9 mouse cellular contexts compared by ENCODE assay signal in genomic region chr11:80961326-80961725, GRCm38 (mm10).
DNase-seq lines count a peak whose midpoint lies in the region; ATAC-seq and TF ChIP-seq lines count a peak whose summit lies in the region.
"Had no signal": no experiment of that assay in that cellular context is flagged by ENCODE, and none has a peak within 500 bp of the region (broad histone marks: within the 10 kb centered on the region; RNA-seq: fewer than 3 reads in every experiment).

No protein-coding gene starts in this region.

- 0 out of 2 replicates have a peak, but pooled peaks cover 7% of the 10 kb centered on the region for H3K27me3 ChIP-seq in neural tube, embryonic 12.5 days (replicated peaks)
- H3K27me3 ChIP-seq in hindbrain, postnatal 0 days (ENCODE audit: insufficient read depth, low read length): no peaks in the 10 kb centered on the region
- peaks cover 10% of the 10 kb centered on the region for H3K27me3 ChIP-seq in liver, embryonic 11.5 days (replicated peaks; ENCODE audit: control insufficient read depth, insufficient read depth, low read length)

- H3K9ac ChIP-seq in neural tube, embryonic 12.5 days: no peak overlapping the region
- H3K9ac ChIP-seq in hindbrain, postnatal 0 days (replicated peaks; ENCODE audit: low read length): no peak overlapping the region
- H3K9ac ChIP-seq in liver, embryonic 11.5 days (ENCODE audit: low read depth, low read length): no peak overlapping the region

- no peaks in the 10 kb centered on the region for H3K36me3 ChIP-seq in neural tube, embryonic 12.5 days
- no peaks in the 10 kb centered on the region for H3K36me3 ChIP-seq in hindbrain, postnatal 0 days (ENCODE audit: insufficient read depth, low read length)
- H3K36me3 ChIP-seq in liver, embryonic 11.5 days (ENCODE audit: control insufficient read depth, insufficient read depth, low read length): no peaks in the 10 kb centered on the region

- no peaks in the 10 kb centered on the region for H3K9me3 ChIP-seq in neural tube, embryonic 12.5 days
- no peaks in the 10 kb centered on the region for H3K9me3 ChIP-seq in hindbrain, postnatal 0 days (ENCODE audit: low read length)
- no peaks in the 10 kb centered on the region for H3K9me3 ChIP-seq in liver, embryonic 11.5 days (ENCODE audit: control insufficient read depth, low read length)

- H3K4me2 ChIP-seq in neural tube, embryonic 12.5 days (replicated peaks): no peak overlapping the region
- no peak overlapping the region for H3K4me2 ChIP-seq in hindbrain, postnatal 0 days (ENCODE audit: low read depth, low read length)
- H3K4me2 ChIP-seq in liver, embryonic 11.5 days: no peak overlapping the region

- intact Hi-C loops in left cerebral cortex, postnatal 36 days (cut with DNase I): no loop called here

- H3K4me1 ChIP-seq in neural tube, embryonic 12.5 days: peaks cover 5% of the 10 kb centered on the region; the same call in 1 of the 2 replicates
- peaks cover 10% of the 10 kb centered on the region; the same call in 1 of the 2 replicates for H3K4me1 ChIP-seq in hindbrain, postnatal 0 days (ENCODE audit: insufficient read depth, low read length)
- H3K4me1 ChIP-seq in liver, embryonic 11.5 days (replicated peaks; ENCODE audit: control insufficient read depth, insufficient read depth, low read length): no peaks in the 10 kb centered on the region

- DNase-seq in neural tube, embryonic 10.5 days (ENCODE audit: extremely low spot score, low spot score): no peak
- DNase-seq in hindbrain, postnatal 0 days (ENCODE audit: low spot score): peak; percentile 91
- DNase-seq in left cerebral cortex, postnatal 36 days (ENCODE audit: low spot score in 2 of 2): peak; percentile 41 to 42
- DNase-seq in liver, embryonic 11.5 days (ENCODE audit: low spot score): no peak
- DNase-seq in kidney, postnatal 14 days: no peak
- DNase-seq in urinary bladder, postnatal 25 days (ENCODE audit: low spot score): no peak
- DNase-seq: heart, postnatal 36 days had no signal

- no peak for TF ChIP-seq CTCF in hindbrain, postnatal 0 days (IDR thresholded peaks at IDR 0.05; ENCODE audit: low read depth)

- H3K4me3 ChIP-seq in neural tube, embryonic 12.5 days: no peak overlapping the region
- no peak overlapping the region for H3K4me3 ChIP-seq in hindbrain, postnatal 0 days (ENCODE audit: low read length)
- no peak overlapping the region for H3K4me3 ChIP-seq in liver, embryonic 11.5 days (ENCODE audit: low read depth, low read length)

- H3K27ac ChIP-seq in neural tube, embryonic 12.5 days: no peak overlapping the region
- no peak overlapping the region for H3K27ac ChIP-seq in hindbrain, postnatal 0 days
- no peak overlapping the region for H3K27ac ChIP-seq in liver, embryonic 11.5 days (ENCODE audit: low read depth, low read length)

- ATAC-seq in neural tube, embryonic 12.5 days (ENCODE audit: low FRiP score, low read depth): 0 out of 2 replicates have a peak, but pooled peaks have one; percentile 25
- ATAC-seq in hindbrain, postnatal 0 days: peak; percentile 89
- no peak for ATAC-seq in erythroid progenitor cell, adult 5-6 weeks (replicated peaks; ENCODE audit: low FRiP score, poor library complexity, severe bottlenecking)
- no peak for ATAC-seq in liver, embryonic 11.5 days (replicated peaks; ENCODE audit: low FRiP score)

- 29% methylated on average over 1 of the region's 1 CpGs for whole genome bisulfite sequencing in neural tube, embryonic 12.5 days
- 35% methylated on average over 1 of the region's 1 CpGs for WGBS in hindbrain, postnatal 0 days
- WGBS in liver, embryonic 11.5 days: 70% methylated on average over 1 of the region's 1 CpGs

Comparison
In these comparisons a context has a peak if more than half of its experiments do, and no peak if none do; other contexts are left out.
1. ATAC-seq: peak in neural tube, embryonic 12.5 days (single experiment) and hindbrain, postnatal 0 days (single experiment); none in erythroid progenitor cell, adult 5-6 weeks (single experiment) and liver, embryonic 11.5 days (single experiment).
2. DNase-seq: peak in hindbrain, postnatal 0 days (single experiment) and left cerebral cortex, postnatal 36 days (2 of 2); none in neural tube, embryonic 10.5 days (single experiment), liver, embryonic 11.5 days (single experiment), kidney, postnatal 14 days (single experiment) and urinary bladder, postnatal 25 days (single experiment).